ENCODE assay signal across 8 mouse cellular contexts in the genomic region with DNA sequence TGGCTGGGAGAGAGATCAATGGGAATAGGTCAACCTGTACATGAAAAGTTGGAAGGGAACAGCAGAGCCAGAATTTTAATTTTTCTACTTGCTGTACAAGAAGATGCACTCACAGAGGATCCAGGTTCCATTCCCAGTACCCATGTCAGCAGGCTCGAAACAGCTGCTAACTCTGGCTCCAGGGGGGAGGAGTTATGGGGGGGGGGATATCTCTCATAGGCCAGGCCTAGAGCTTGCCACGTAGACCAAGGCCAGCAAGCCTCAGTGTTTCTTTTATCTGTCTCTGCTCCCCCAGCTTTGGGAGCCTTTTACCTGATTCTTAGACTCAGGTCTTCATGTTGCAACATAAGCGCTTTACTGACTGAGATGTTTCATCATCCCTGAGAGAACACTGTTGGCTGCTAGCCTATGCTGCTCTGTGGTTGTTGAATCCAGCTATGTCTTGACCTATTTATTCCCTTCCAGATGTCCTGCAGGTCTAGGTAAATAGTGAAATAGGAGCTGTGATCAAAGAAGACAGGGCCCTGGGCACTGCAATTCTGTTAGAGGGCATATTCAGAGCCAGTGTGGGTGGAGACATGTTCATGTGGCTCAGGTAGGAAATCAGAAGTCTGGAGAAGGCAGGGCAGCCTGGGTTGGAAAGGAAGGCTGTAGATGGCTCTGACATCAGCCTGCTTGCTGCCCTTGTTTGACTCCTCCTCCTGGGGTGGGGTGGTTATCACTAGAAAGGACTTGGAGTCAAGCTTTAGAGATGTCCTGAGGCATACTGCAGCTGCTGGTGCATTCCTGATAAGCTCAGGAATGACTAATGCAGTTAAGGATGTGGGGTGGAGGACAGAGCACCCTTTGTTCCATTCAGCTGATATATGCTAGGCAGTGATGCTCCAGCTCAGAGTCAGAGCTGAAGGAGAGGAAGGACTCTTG. TPM values are rescaled to one million over a fixed set of nuclear protein-coding genes. Genes with fewer than 3 reads are reported as not detected.
DNase-seq lines count a peak whose midpoint lies in the region; ATAC-seq and TF ChIP-seq lines count a peak whose summit lies in the region.

No protein-coding gene starts in this region.

- H3K9ac ChIP-seq in heart, embryonic 11.5 days (ENCODE audit: low read depth, low read length) = no peak overlapping the region
- peak overlapping the region; percentile 60 for H3K9ac ChIP-seq in liver, embryonic 13.5 days

- intact Hi-C loops in gastrocnemius, adult 2 months (cut with DNase I) = no loop called here
- intact Hi-C loops in gastrocnemius, postnatal 14 days (cut with DNase I; ENCODE audit: low total_unique reads) = no loop called here

- ATAC-seq in heart, embryonic 11.5 days (replicated peaks; ENCODE audit: insufficient number of reproducible peaks, low FRiP score, low TSS enrichment) = peak; percentile 92
- ATAC-seq in liver, embryonic 13.5 days (ENCODE audit: low read depth) = peak; percentile 95
- ATAC-seq in cerebellum, adult (ENCODE audit: insufficient number of reproducible peaks, low FRiP score, low TSS enrichment) = no peak

- 0 out of 2 replicates have a peak overlapping the region, but pooled peaks have one; percentile 37 for H3K4me2 ChIP-seq in heart, embryonic 11.5 days
- H3K4me2 ChIP-seq in liver, embryonic 13.5 days = peak overlapping the region; percentile 65

- no peak for TF ChIP-seq CTCF in gastrocnemius, adult 2 months (IDR thresholded peaks at IDR 0.05)
- TF ChIP-seq CTCF in small intestine, adult 2 months (IDR thresholded peaks at IDR 0.05; ENCODE audit: extremely low read depth, insufficient read length, insufficient replicate concordance, low read depth, low read length) = no peak

- TF ChIP-seq POLR2A in small intestine, adult 2 months (IDR thresholded peaks at IDR 0.05; ENCODE audit: low read depth, low read length) = no peak; the same call in 1 of the 2 replicates

- 53% methylated on average over 3 of the region's 3 CpGs for WGBS in heart, embryonic 11.5 days (ENCODE audit: insufficient replicate concordance)
- 22% methylated on average over 3 of the region's 3 CpGs for WGBS in liver, embryonic 13.5 days (ENCODE audit: insufficient replicate concordance)
- WGBS in small intestine, adult 2 months = 33% methylated on average over 3 of the region's 3 CpGs

- DNase-seq in gastrocnemius, adult 2 months = peak; percentile 55
- DNase-seq in gastrocnemius, postnatal 14 days = no peak
- DNase-seq in adrenal gland, adult 8-10 months = peak; percentile 26
- DNase-seq in liver, embryonic 13.5 days = peak; percentile 91
- no peak for DNase-seq in layer of hippocampus, adult 9-10 months (ENCODE audit: low spot score)

- H3K4me3 ChIP-seq in gastrocnemius, adult 2 months = no peak overlapping the region
- no peak overlapping the region for H3K4me3 ChIP-seq in heart, embryonic 11.5 days (ENCODE audit: low read depth, low read length)
- peak overlapping the region; percentile 15; the same call in 1 of the 2 replicates for H3K4me3 ChIP-seq in liver, embryonic 13.5 days (replicated peaks)
- no peak overlapping the region for H3K4me3 ChIP-seq in small intestine, adult 2 months (ENCODE audit: low read depth, low read length)

- H3K27me3 ChIP-seq in heart, embryonic 11.5 days (ENCODE audit: control insufficient read depth, insufficient read depth, low read length) = no peaks in the 10 kb centered on the region
- no peaks in the 10 kb centered on the region for H3K27me3 ChIP-seq in liver, embryonic 13.5 days
- no peaks in the 10 kb centered on the region for H3K27me3 ChIP-seq in small intestine, adult 2 months (ENCODE audit: control insufficient read depth, insufficient read depth, low read length)

- H3K9me3 ChIP-seq in heart, embryonic 11.5 days (replicated peaks; ENCODE audit: control insufficient read depth, low read length) = no peaks in the 10 kb centered on the region
- H3K9me3 ChIP-seq in liver, embryonic 13.5 days (replicated peaks) = no peaks in the 10 kb centered on the region

- peak overlapping the region; percentile 66 for H3K27ac ChIP-seq in gastrocnemius, adult 2 months
- peak overlapping the region; percentile 89 for H3K27ac ChIP-seq in heart, embryonic 11.5 days (ENCODE audit: low read depth, low read length)
- H3K27ac ChIP-seq in liver, embryonic 13.5 days = peak overlapping the region; percentile 97
- peak overlapping the region; percentile 76 for H3K27ac ChIP-seq in small intestine, adult 2 months (ENCODE audit: insufficient read depth, low read depth, low read length)

- H3K4me1 ChIP-seq in heart, embryonic 11.5 days (ENCODE audit: control insufficient read depth, insufficient read depth, low read length) = peaks cover 31% of the 10 kb centered on the region
- peaks cover 76% of the 10 kb centered on the region for H3K4me1 ChIP-seq in liver, embryonic 13.5 days (replicated peaks)
- peaks cover 33% of the 10 kb centered on the region for H3K4me1 ChIP-seq in small intestine, adult 2 months (ENCODE audit: control insufficient read depth, insufficient read depth, insufficient read length, low read length)

- H3K36me3 ChIP-seq in heart, embryonic 11.5 days (ENCODE audit: control insufficient read depth, insufficient read depth, low read length) = no peaks in the 10 kb centered on the region
- H3K36me3 ChIP-seq in liver, embryonic 13.5 days = no peaks in the 10 kb centered on the region
- H3K36me3 ChIP-seq in small intestine, adult 2 months (ENCODE audit: control insufficient read depth, insufficient read depth, low read length) = no peaks in the 10 kb centered on the region

RNA-seq across cellular contexts. Expression of gene Eipr1, which starts 53.2 kb away (rescaled TPM):
- total RNA-seq in gastrocnemius, adult 2 months (2021) = 1 to 10 TPM; 6.5 to 7.2 TPM
- 1 to 10 TPM; 6.4 to 7.0 TPM for total RNA-seq in gastrocnemius, postnatal 14 days (2021)
- total RNA-seq in adrenal gland, adult 8-10 months (2022) = 10 to 100 TPM; 25.6 to 27.2 (median 26.4) TPM
- 26.0 and 27.5 TPM in 2 replicates for polyA plus RNA-seq in heart, embryonic 11.5 days (2014; fragmentation: Nextera tagmentation; extraction: Ambion mirVana)
- polyA plus RNA-seq in liver, embryonic 13.5 days (2015; fragmentation: Nextera tagmentation; extraction: Ambion mirVana) = 31.7 and 32.8 TPM in 2 replicates
- polyA plus RNA-seq in small intestine, adult 2 months (2012; rRNA removed) = 27.4 and 57.7 TPM in 2 replicates

RNA-seq across cellular contexts. Expression of gene Trappc12, which starts 54.5 kb away (rescaled TPM):
- total RNA-seq in gastrocnemius, adult 2 months (2021) = 10 to 100 TPM; 18.2 to 22.5 TPM
- total RNA-seq in gastrocnemius, postnatal 14 days (2021) = 10 to 100 TPM; 13.6 to 14.8 TPM
- 10 to 100 TPM; 41.7 to 51.0 (median 46.9) TPM for total RNA-seq in adrenal gland, adult 8-10 months (2022)
- 32.9 and 33.3 TPM in 2 replicates for polyA plus RNA-seq in heart, embryonic 11.5 days (2014; fragmentation: Nextera tagmentation; extraction: Ambion mirVana)
- 18.6 and 22.1 TPM in 2 replicates for polyA plus RNA-seq in liver, embryonic 13.5 days (2015; fragmentation: Nextera tagmentation; extraction: Ambion mirVana)
- polyA plus RNA-seq in small intestine, adult 2 months (2012; rRNA removed) = 8.8 and 15.2 TPM in 2 replicates

Comparison
In these comparisons a context has a peak if more than half of its experiments do, and no peak if none do; other contexts are left out.
1. DNase-seq: peak in gastrocnemius, adult 2 months (single experiment), adrenal gland, adult 8-10 months (single experiment) and liver, embryonic 13.5 days (single experiment); none in gastrocnemius, postnatal 14 days (single experiment) and layer of hippocampus, adult 9-10 months (single experiment).
2. Peak in every context shown above with its lines, with median percentiles within 50 percentile points of each other: H3K27ac ChIP-seq.